Mouse (Mus musculus): Measurements from ENCODE around the gene Myh9. TPM values are rescaled to one million over a fixed set of nuclear protein-coding genes. Genes with fewer than 3 reads are reported as not detected.

Myh9 gene
- total and polyA plus RNA-seq, 2 experiments from 2014 or later = 9.1 to 33.6 TPM

DNA sequence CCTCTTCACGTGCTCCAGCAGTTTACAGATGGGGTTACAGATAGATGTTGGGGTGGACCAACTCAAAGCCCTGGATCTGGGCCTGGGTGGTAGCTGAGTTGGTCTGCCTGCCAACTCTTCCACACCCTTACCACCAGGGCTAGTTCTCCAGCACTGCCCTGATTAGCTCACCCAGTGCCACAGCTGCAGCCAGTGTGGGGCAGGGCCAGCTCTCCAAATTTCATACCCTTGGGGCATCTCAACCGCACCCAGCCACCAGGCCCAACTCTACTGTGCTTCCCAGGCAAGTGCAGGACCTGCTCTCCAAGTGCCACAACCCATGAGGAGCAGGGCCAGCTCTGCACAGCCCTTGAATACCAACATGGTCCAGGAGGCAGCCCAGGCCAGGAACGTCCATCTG, 37.8 kb upstream of the Myh9 start:
- no peaks in the 10 kb centered on the region for H3K36me3 ChIP-seq (ENCODE audit: insufficient read depth, low read length)
- no peaks in the 10 kb centered on the region for H3K27me3 ChIP-seq (ENCODE audit: insufficient read depth, low read length)
- H3K4me3 ChIP-seq (ENCODE audit: low read length) = no peak overlapping the region
- H3K9me3 ChIP-seq (ENCODE audit: low read length) = no peaks in the 10 kb centered on the region
- H3K4me1 ChIP-seq (ENCODE audit: insufficient read depth, low read length) = no peaks in the 10 kb centered on the region
- no peak overlapping the region for H3K27ac ChIP-seq
- H3K4me2 ChIP-seq (ENCODE audit: low read depth, low read length) = no peak overlapping the region
- no peak overlapping the region for H3K9ac ChIP-seq (replicated peaks; ENCODE audit: low read length)
- ATAC-seq = no peak
- no peak for TF ChIP-seq CTCF (IDR thresholded peaks at IDR 0.05; ENCODE audit: low read depth)
- 85% methylated on average over 3 of the region's 3 CpGs for WGBS
- DNase-seq (ENCODE audit: low spot score) = no peak

DNA sequence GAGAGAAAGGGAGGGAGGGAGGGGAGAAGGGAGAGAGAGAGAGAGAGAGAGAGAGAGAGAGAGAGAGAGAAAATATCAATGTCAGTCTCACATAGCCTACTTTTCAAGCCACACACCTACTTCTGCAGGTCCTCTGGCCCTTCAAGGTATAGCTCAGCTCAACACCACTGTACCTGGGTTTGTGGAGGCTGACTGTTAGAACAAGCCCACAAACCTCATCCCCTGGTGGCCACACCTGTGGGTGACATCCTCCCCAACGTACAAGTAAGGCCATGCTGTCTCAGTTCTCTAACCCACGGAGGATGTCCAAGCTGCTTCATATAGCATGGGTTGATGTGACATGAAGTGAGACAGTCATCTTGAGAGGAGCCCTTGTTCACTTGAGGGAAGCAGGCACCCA, 35.2 kb upstream of the Myh9 start:
- H3K4me3 ChIP-seq (ENCODE audit: low read length) = no peak overlapping the region
- DNase-seq (ENCODE audit: low spot score) (no peak), ATAC-seq (no peak)
- H3K4me2 ChIP-seq (ENCODE audit: low read depth, low read length) = no peak overlapping the region
- no peak for TF ChIP-seq CTCF (IDR thresholded peaks at IDR 0.05; ENCODE audit: low read depth)
- H3K9me3 ChIP-seq (ENCODE audit: low read length) = no peaks in the 10 kb centered on the region
- H3K9ac ChIP-seq (replicated peaks; ENCODE audit: low read length) = no peak overlapping the region
- no peaks in the 10 kb centered on the region for H3K4me1 ChIP-seq (ENCODE audit: insufficient read depth, low read length)
- no peaks in the 10 kb centered on the region for H3K36me3 ChIP-seq (ENCODE audit: insufficient read depth, low read length)
- 65% methylated on average over 2 of the region's 2 CpGs for WGBS
- H3K27ac ChIP-seq = no peak overlapping the region
- no peaks in the 10 kb centered on the region for H3K27me3 ChIP-seq (ENCODE audit: insufficient read depth, low read length)

GRCm38 (mm10) chr15:77876716-77877115, 34.7 kb upstream of the Myh9 start:
- no peak overlapping the region for H3K27ac ChIP-seq
- ATAC-seq (no peak), DNase-seq (ENCODE audit: low spot score) (no peak)
- 83% methylated on average over 3 of the region's 3 CpGs for WGBS
- H3K4me2 ChIP-seq (ENCODE audit: low read depth, low read length) = no peak overlapping the region
- H3K27me3 ChIP-seq (ENCODE audit: insufficient read depth, low read length) = no peaks in the 10 kb centered on the region
- H3K9me3 ChIP-seq (ENCODE audit: low read length) = no peaks in the 10 kb centered on the region
- TF ChIP-seq CTCF (IDR thresholded peaks at IDR 0.05; ENCODE audit: low read depth) = no peak
- no peaks in the 10 kb centered on the region for H3K4me1 ChIP-seq (ENCODE audit: insufficient read depth, low read length)
- H3K4me3 ChIP-seq (ENCODE audit: low read length) = no peak overlapping the region
- no peaks in the 10 kb centered on the region for H3K36me3 ChIP-seq (ENCODE audit: insufficient read depth, low read length)
- H3K9ac ChIP-seq (replicated peaks; ENCODE audit: low read length) = no peak overlapping the region

- TF ChIP-seq CTCF (IDR thresholded peaks at IDR 0.05; ENCODE audit: low read depth) = no peak
Observed at GRCm38 (mm10) chr15:77875953-77876352, 34.0 kb upstream of the Myh9 start.

DNA sequence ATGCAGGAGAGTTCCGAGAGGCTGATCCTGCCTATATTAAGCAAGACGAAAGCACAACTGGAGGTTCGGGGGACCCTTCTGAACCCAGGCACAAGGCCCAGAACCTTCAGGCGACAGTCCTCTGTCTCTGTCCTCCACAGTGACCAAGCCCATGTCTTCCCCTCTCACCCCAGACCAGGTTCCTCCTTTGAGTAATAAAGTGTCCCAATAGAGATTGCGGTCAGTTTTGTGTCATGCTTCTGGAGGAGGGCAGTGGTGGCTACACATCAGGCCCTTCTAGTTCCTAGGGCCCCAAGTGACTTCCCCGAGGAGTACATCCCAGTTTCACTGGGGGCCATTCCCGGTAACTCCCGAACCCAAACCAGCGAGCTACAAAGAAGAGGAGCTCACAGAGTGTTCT, 32.8 kb upstream of the Myh9 start:
- Histone ChIP-seq H3K9me3 (ENCODE audit: low read length) (no peaks in the 10 kb centered on the region), H3K9ac (replicated peaks; ENCODE audit: low read length) (no peak overlapping the region), H3K27ac (no peak overlapping the region), H3K4me1 (ENCODE audit: insufficient read depth, low read length) (no peaks in the 10 kb centered on the region), H3K36me3 (ENCODE audit: insufficient read depth, low read length) (no peaks in the 10 kb centered on the region), H3K4me2 (ENCODE audit: low read depth, low read length) (no peak overlapping the region), H3K27me3 (ENCODE audit: insufficient read depth, low read length) (no peaks in the 10 kb centered on the region), H3K4me3 (ENCODE audit: low read length) (no peak overlapping the region)
- DNase-seq (ENCODE audit: low spot score) = no peak
- ATAC-seq = no peak
- 90% methylated on average over 9 of the region's 9 CpGs for WGBS
- no peak for TF ChIP-seq CTCF (IDR thresholded peaks at IDR 0.05; ENCODE audit: low read depth)

More at GRCm38 (mm10) chr15:77875953-77876352, 34.0 kb upstream of the Myh9 start:
- Histone ChIP-seq H3K9me3 (ENCODE audit: low read length) (no peaks in the 10 kb centered on the region), H3K4me2 (ENCODE audit: low read depth, low read length) (no peak overlapping the region), H3K27me3 (ENCODE audit: insufficient read depth, low read length) (no peaks in the 10 kb centered on the region), H3K9ac (replicated peaks; ENCODE audit: low read length) (no peak overlapping the region), H3K27ac (no peak overlapping the region), H3K4me3 (ENCODE audit: low read length) (no peak overlapping the region), H3K36me3 (ENCODE audit: insufficient read depth, low read length) (no peaks in the 10 kb centered on the region), H3K4me1 (ENCODE audit: insufficient read depth, low read length) (no peaks in the 10 kb centered on the region)
- ATAC-seq (no peak), DNase-seq (ENCODE audit: low spot score) (no peak)
- 95% methylated on average over 6 of the region's 6 CpGs for WGBS

GRCm38 (mm10) chr15:77874310-77874709, 32.3 kb upstream of the Myh9 start:
- DNase-seq (ENCODE audit: low spot score) (no peak), ATAC-seq (no peak)
- H3K27me3 ChIP-seq (ENCODE audit: insufficient read depth, low read length) = no peaks in the 10 kb centered on the region
- no peak overlapping the region for H3K27ac ChIP-seq
- no peaks in the 10 kb centered on the region for H3K4me1 ChIP-seq (ENCODE audit: insufficient read depth, low read length)
- H3K9me3 ChIP-seq (ENCODE audit: low read length) = no peaks in the 10 kb centered on the region
- 64% methylated on average over 4 of the region's 4 CpGs for WGBS
- H3K36me3 ChIP-seq (ENCODE audit: insufficient read depth, low read length) = no peaks in the 10 kb centered on the region
- TF ChIP-seq CTCF (IDR thresholded peaks at IDR 0.05; ENCODE audit: low read depth) = no peak
- no peak overlapping the region for H3K4me2 ChIP-seq (ENCODE audit: low read depth, low read length)
- H3K9ac ChIP-seq (replicated peaks; ENCODE audit: low read length) = no peak overlapping the region
- H3K4me3 ChIP-seq (ENCODE audit: low read length) = no peak overlapping the region

- H3K36me3 ChIP-seq (ENCODE audit: insufficient read depth, low read length) = no peaks in the 10 kb centered on the region
- no peaks in the 10 kb centered on the region for H3K27me3 ChIP-seq (ENCODE audit: insufficient read depth, low read length)
- no peak for DNase-seq (ENCODE audit: low spot score)
- H3K9me3 ChIP-seq (ENCODE audit: low read length) = no peaks in the 10 kb centered on the region
- no peak overlapping the region for H3K27ac ChIP-seq
- no peak for ATAC-seq
- TF ChIP-seq CTCF (IDR thresholded peaks at IDR 0.05; ENCODE audit: low read depth) = no peak
- H3K4me1 ChIP-seq (ENCODE audit: insufficient read depth, low read length) = no peaks in the 10 kb centered on the region
- no peak overlapping the region for H3K4me3 ChIP-seq (ENCODE audit: low read length)
- H3K9ac ChIP-seq (replicated peaks; ENCODE audit: low read length) = no peak overlapping the region
- H3K4me2 ChIP-seq (ENCODE audit: low read depth, low read length) = no peak overlapping the region
- 88% methylated on average over 2 of the region's 2 CpGs for WGBS
Observed at GRCm38 (mm10) chr15:77873564-77873963, 31.6 kb upstream of the Myh9 start.

Data from hindbrain, postnatal 0 days (tissue).